Mouse (Mus musculus) T-helper 1 cell (primary cell): ENCODE measurements around the gene Zkscan6.

Source experiments
- in situ Hi-C: fragments of 300-600 bp; cut with MboI, MseI; formaldehyde crosslinking; loops from one replicate; pipeline ENCODE4 v1.15.1; 2025; ENCODE audit warnings: high pct_unique_total_duplicates

The Zkscan6 gene

DNA sequence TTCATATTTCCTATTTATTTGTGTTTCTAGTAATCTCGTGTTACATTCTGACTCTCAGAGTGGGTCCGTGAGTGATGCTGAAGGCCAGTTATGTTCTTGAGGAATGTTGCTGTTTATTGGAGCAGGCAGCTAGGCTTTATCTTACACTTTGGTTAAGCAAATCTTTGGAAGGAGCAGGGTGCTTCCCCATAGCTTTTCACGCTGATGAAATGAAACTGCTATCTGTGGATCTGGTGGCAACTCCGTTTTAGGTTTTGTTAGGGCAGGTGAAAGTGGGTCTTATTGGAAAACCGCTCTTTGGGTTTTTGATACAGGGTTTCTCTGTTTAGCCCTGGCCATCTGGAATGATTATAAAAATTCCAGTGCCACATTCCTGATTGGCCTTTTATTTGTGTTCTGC is 5.1 kb downstream of the Zkscan6 start:
- in situ Hi-C loops, result loop anchor here (25.0 kb wide), 1 partner anchor 1225 kb away; the partner anchor contains the start of gene Tmem220

DNA sequence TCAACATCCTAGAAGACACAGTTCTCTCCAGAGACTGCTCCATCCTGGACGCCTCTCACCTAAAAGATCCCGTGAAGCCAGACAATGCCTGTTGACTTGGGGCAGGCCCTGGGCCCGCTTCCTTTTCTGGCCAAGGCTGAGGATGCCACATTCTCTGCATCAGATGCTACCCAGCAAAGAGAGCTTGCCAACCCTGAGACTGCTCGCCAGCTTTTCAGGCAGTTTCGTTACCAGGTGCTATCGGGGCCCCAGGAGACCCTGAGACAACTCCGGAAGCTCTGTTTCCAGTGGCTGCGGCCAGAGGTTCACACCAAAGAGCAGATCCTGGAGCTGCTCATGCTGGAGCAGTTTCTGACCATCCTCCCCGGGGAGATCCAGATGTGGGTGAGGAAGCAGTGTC is 7.4 kb downstream of the Zkscan6 start:
- in situ Hi-C loops, result loop anchor here (25.0 kb wide), 1 partner anchor 1223 kb away; the partner anchor contains the start of gene Tmem220

DNA sequence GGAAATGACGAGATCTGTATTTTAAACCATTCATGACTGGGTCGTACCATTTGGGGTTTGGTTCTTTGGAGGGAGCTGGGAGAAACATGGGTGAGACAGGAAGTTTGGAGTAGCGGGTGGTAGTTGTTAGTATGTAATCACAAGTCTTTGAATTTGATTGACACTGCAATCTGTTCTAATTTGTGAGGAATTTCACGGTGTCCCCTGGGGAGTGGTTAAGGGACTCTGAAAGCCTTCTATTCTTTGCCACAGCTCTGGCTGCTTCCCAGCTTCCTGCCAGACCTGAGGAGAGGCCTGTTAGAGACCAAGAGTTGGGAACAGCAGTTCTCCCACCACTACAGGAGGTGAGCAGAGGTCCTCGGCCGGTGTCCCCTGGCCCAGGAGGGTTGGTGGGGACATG is 9.3 kb downstream of the Zkscan6 start:
- in situ Hi-C loops, result loop anchor here (25.0 kb wide), 1 partner anchor 1221 kb away; the partner anchor contains the start of gene Tmem220

DNA sequence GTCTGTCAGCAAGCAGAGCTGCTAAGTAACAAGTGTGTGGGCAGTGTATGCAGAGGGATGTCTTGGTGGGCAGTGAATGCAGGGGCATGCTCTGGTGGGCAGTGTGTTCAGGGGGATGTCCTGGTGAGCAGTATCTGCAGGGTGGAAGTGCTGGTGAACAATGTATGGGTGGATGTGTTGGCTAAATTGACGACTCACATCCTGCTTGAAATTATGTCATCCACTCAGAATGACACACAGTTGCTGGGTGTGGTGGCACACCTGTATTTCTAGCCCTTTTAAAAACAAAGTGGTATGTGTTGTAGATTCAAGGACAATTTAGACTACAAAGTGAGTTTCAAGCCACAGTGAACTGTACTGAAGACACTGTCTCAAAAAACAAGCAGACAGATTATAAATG is 11.2 kb downstream of the Zkscan6 start:
- in situ Hi-C loops, result loop anchor here (25.0 kb wide), 1 partner anchor 1219 kb away; the partner anchor contains the start of gene Tmem220

DNA sequence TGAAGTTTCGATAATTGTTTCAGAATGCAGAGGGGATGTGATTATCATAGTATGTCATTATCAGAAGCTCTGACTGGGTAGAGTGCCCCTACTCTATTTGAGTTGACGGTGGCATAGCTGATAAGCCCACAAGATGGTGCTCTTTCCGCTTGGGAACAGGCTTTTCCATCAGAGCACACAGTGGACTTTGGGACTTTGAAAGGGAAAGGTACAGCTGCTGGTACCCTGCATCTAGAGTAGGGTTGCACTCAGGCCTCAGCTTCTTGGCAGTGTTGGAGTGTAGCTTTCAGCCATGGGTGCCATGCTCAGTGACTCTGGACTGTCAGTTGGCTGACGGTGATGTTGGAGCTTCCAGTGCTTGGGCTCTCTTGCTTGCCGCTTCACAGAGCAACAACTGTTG is 13.3 kb downstream of the Zkscan6 start:
- in situ Hi-C loops, result loop anchor here (25.0 kb wide), 1 partner anchor 1217 kb away; the partner anchor contains the start of gene Tmem220

DNA sequence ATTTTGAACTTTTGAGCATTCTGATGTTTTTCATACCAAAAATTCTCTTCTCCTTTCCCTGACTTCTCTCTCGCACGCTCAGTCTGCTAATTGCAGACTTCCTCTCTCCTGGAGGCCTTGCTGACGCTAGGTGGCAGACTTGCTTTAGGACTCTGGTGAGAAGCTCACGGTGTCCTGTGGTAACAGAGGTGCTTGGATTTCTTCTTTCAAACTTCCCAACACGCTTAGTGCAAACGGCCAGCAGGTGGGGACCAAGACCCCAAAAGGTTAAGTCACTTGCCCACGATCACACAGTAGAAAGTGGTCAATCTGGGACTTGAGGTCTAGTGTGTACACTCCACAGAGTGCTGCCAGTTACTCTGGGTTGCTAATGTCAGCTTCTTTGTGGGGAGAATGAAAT is 13.9 kb downstream of the Zkscan6 start:
- in situ Hi-C loops, result loop anchor here (25.0 kb wide), 1 partner anchor 1216 kb away; the partner anchor contains the start of gene Tmem220

DNA sequence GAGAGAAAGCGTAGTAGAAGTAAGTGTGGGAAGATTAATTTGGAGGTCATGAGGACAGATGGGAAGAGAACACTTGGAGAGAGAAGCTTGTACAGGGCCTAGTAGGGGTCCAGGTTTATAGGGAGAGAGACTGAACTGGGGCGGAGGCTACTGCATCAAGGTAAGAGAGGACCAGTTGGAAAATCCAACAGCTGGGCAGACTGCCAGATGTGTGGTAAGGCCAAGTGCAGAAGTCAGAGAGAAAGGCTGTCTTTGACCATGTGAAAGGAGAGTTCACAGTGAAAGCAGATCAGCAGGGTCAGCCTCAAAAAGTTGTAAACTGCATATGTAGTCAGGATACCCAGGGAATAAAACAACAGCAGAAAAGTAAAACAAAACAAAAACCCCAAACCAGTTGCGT is 17.6 kb downstream of the Zkscan6 start:
- in situ Hi-C loops, result loop anchor here (25.0 kb wide), 1 partner anchor 1213 kb away; the partner anchor contains the start of gene Tmem220

DNA sequence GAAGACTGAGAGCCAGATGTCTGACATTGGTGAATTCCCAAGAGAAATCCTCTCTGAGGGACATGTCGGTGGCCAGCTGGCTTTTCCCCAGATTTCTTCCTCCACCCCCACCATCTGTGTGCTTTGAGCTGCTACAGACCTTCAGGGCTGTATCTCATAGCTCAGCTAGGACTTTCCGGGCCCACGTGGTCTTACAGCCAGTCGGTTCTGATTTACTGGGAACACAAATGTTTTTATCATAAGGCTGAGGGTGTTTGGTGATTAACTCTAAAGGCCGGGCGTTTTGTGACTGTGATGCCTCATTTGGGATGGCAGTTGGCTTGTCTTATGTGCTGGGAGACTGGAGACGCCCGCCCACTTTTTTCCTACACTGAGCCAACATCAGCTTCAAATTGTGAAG is 32.0 kb downstream of the Zkscan6 start:
- in situ Hi-C loops, result loop anchor here (25.0 kb wide), 1 partner anchor 852 kb away; the partner anchor contains the start of gene Elac2

DNA sequence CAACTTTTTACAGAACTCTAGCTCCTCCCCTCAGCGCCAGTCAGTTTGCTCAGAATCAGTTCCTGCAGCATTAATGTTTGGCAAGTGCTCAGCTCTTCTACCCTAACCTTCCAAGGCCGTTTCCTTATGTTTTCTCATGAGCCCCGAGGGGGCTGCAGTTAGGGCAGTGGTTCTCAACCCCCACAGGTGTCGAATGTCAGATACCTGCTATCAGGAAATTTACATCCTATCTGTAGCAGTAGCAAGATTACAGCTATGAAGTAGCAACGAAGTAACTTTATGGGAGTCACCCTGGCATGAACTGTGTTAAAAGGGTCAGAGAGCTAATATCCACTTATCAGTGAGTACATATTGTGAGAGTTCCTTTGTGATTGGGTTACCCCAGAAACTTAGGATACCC is 39.5 kb downstream of the Zkscan6 start:
- in situ Hi-C loops, result loop anchor here (25.0 kb wide), 1 partner anchor 859 kb away; the partner anchor contains the start of gene Elac2

DNA sequence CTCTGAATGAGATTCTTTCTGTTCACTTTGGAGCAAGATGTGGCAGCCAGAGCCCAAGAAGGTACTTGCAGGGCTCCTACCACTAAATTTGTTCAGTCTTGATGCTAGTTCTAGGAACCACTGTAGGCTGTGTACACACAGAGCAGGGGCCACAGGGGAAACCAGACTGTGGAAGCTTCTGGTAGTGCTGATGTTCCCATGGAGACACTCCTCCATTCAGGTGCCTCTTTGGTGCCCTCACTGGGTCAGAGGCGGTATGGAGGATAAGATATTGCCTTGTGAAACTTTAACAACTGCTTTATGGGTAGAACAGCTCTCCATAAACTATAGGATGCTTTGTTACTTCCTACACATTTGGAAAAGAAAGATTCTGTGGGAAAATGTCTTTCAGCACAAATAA is 45.1 kb downstream of the Zkscan6 start:
- in situ Hi-C loops, result loop anchor here (10.0 kb wide), 1 partner anchor 637 kb away; no protein-coding TSS in a partner anchor

DNA sequence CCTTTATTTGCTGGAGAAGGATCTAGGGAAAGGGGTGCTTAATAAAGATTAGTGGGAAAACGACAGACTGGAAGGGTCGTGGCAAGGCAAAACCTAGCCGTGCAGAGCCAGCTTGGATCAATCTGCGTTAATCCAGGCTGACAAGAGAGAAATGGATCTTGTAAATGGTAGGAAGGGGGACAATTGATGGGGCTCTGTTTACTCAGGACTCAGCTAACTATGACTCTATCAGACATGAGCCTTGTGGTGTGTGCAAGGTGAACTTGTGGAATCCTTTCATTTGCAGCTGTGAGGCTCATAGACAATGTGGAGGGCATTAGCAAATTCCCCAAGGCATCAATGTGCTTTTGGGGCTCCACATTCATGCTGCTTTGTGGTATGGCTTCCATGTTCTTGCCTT is 54.5 kb downstream of the Zkscan6 start:
- in situ Hi-C loops, result no loop called here

DNA sequence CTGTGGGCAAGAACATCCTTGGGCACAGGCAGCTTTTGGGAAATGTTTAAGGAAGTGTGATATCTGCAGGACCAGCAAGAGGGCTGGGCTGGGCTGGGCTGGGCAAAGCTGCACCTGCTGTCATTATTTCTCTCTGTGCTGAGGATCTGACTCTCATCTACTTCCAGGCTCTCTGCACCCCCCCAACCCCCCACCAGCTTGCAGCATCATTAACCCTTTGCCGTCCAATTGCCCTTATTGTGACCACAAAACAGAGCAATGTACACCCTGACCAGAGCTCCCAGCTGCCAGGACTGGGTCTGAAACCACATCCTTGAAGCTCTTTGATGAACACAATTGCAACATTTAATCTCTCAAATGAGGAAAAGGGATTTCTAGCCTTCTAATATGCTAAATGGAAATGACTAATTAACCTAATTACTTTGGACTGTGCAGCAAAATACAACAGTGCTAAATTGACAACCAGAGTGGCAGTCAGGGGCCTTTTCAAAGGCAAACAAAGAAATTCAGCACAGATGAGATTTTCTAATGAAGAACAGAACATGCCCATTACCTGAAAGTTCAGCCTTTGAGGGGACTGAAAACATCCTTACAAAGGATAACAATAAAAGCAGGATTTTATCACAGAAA is 70.3 kb downstream of the Zkscan6 start:
- in situ Hi-C loops, result no loop called here
